Comparison of ENCODE assay signal across 8 mouse cellular contexts in genomic region chr2:125135903-125136811, GRCm38 (mm10). TPM values are rescaled to one million over a fixed set of nuclear protein-coding genes. Genes with fewer than 3 reads are reported as not detected.
DNase-seq lines count a peak whose midpoint lies in the region; ATAC-seq and TF ChIP-seq lines count a peak whose summit lies in the region.

Gene Ctxn2 (plus strand): TSS chr2:125136692.

- intact Hi-C loops in left cerebral cortex, postnatal 36 days (cut with DNase I), result no loop called here

- peak; percentile 75 to 93 for DNase-seq in adrenal gland, adult (ENCODE audit: inconsistent age in 2 of 2, low spot score in 1 of 2)
- peak; percentile 87 for DNase-seq in embryo, embryonic 10.5 days (ENCODE audit: low spot score)
- DNase-seq in heart, adult 11 months, result peak; percentile 86
- DNase-seq in left cerebral cortex, postnatal 36 days (ENCODE audit: low spot score in 2 of 2), result peak; percentile 55 to 56
- peak; percentile 82 for DNase-seq in midbrain, embryonic 10.5 days (ENCODE audit: low spot score)
- peak; percentile 56 for DNase-seq in right cerebral cortex, postnatal 4 days
- peak; percentile 65 to 89 for DNase-seq in urinary bladder, postnatal 4 days (ENCODE audit: low spot score in 2 of 2)

- H3K27me3 ChIP-seq in intestine, postnatal 0 days (replicated peaks; ENCODE audit: control insufficient read depth, insufficient read depth, low read length), result no peaks in the 10 kb centered on the region; the same call in 1 of the 2 replicates
- peaks cover 10% of the 10 kb centered on the region for H3K27me3 ChIP-seq in midbrain, embryonic 10.5 days (ENCODE audit: low read depth, poor library complexity, severe bottlenecking)

- no peak within 1 kb of the TSS for H3K9ac ChIP-seq in intestine, postnatal 0 days (ENCODE audit: low read depth, low read length)

- under 1% methylated on average over 39 of the region's 39 CpGs for WGBS in intestine, postnatal 0 days
- WGBS in midbrain, embryonic 10.5 days, result 1% methylated on average over 39 of the region's 39 CpGs

- H3K4me1 ChIP-seq in intestine, postnatal 0 days (replicated peaks; ENCODE audit: control insufficient read depth, insufficient read depth, low read length), result no peaks in the 10 kb centered on the region
- H3K4me1 ChIP-seq in midbrain, embryonic 10.5 days, result peaks cover 10% of the 10 kb centered on the region

- H3K27ac ChIP-seq in intestine, postnatal 0 days (ENCODE audit: low read depth, low read length), result no peak within 1 kb of the TSS
- H3K27ac ChIP-seq in midbrain, embryonic 10.5 days (replicated peaks), result no peak within 1 kb of the TSS

- no peak for ATAC-seq in intestine, postnatal 0 days

- TF ChIP-seq CTCF in intestine, postnatal 0 days (IDR thresholded peaks at IDR 0.05; ENCODE audit: low read depth), result no peak

- H3K4me2 ChIP-seq in intestine, postnatal 0 days (replicated peaks; ENCODE audit: low read depth), result peak within 1 kb of the TSS; percentile 49

- H3K36me3 ChIP-seq in intestine, postnatal 0 days (ENCODE audit: control insufficient read depth, insufficient read depth), result no peaks in the 10 kb centered on the region
- no peaks in the 10 kb centered on the region for H3K36me3 ChIP-seq in midbrain, embryonic 10.5 days

- no peaks in the 10 kb centered on the region for H3K9me3 ChIP-seq in intestine, postnatal 0 days (ENCODE audit: control insufficient read depth)
- H3K9me3 ChIP-seq in midbrain, embryonic 10.5 days (replicated peaks), result no peaks in the 10 kb centered on the region

- peak within 1 kb of the TSS; percentile 20 for H3K4me3 ChIP-seq in intestine, postnatal 0 days (ENCODE audit: low read depth, low read length)
- peak within 1 kb of the TSS; percentile 53 for H3K4me3 ChIP-seq in midbrain, embryonic 10.5 days

RNA-seq across cellular contexts. Expression of gene Ctxn2, which starts in this region (rescaled TPM):
- 0.12 TPM in 1 of 2 replicates, not detected in the other for polyA plus RNA-seq in intestine, postnatal 0 days (2015; fragmentation: Nextera tagmentation; extraction: Ambion mirVana)
- 1 to 10 TPM; 8.2 to 8.5 TPM for total RNA-seq in left cerebral cortex, postnatal 36 days (2021)
- polyA plus RNA-seq in midbrain, embryonic 10.5 days (2016; fragmentation: Nextera tagmentation; extraction: Ambion mirVana), result 0.17 TPM in 1 of 2 replicates, not detected in the other

Comparison
In these comparisons a context has a peak if more than half of its experiments do, and no peak if none do; other contexts are left out.
1. Peak in DNase-seq and H3K4me3 ChIP-seq in midbrain, embryonic 10.5 days; RNA of the gene not detected or under 1 TPM.